Comparison of ENCODE assay signal across 9 mouse cellular contexts in the genomic region with DNA sequence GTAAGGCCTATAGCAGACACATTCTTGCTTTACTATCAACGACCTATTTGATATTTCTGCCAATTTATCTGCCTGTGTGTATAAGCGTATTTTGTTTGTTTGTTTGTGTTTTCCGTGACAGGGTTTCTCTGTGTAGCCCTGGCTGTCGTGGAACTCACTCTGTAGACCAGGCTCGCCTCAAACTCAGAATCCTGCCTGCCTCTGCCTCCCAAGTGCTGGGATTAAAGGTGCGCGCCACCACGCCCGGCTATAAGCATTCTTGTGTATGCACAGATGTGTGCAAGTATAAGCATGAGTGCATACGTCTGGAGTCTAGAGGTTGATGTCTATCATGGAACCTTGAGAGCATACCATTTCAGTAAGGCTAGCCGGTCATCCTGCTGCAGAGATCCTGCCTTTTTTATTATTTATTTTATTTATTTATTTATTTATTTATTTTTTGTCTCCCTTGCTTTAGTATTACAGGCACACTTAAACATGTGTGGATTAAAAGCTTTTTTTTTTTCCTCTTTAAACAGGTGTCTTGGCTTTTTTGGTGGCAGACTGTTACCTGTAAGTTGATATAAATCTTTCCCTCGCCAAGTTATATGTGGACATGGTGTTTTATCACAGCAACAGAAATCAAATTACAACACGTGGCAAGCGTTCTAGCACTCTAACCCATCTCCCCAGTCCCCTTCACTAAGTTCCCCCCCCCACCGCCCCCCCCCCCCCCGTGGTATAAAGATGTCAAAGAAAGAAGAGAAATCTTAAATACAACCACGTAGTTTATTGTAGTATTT. TPM values are rescaled to one million over a fixed set of nuclear protein-coding genes. Genes with fewer than 3 reads are reported as not detected.
A peak's percentile ranks its signal among the peaks of the same experiment; 100 is the strongest.
DNase-seq lines count a peak whose midpoint lies in the region; ATAC-seq and TF ChIP-seq lines count a peak whose summit lies in the region.
"Had no signal": no experiment of that assay in that cellular context is flagged by ENCODE, and none has a peak within 500 bp of the region (broad histone marks: within the 10 kb centered on the region; RNA-seq: fewer than 3 reads in every experiment).

No protein-coding gene starts in this region.

- TF ChIP-seq CTCF in cortical plate, adult 2 months (IDR thresholded peaks at IDR 0.05; ENCODE audit: extremely low read depth, insufficient read depth, low read length), result no peak

- peak overlapping the region; percentile 77 to 79; a peak in 3 of 4 replicates for H3K4me3 ChIP-seq in heart, embryonic 14.5 days (ENCODE audit: control insufficient read depth in 1 of 2, insufficient read depth in 1 of 2, low read depth in 1 of 2, low read length in 2 of 2)
- H3K4me3 ChIP-seq in cortical plate, adult 2 months (ENCODE audit: insufficient read depth, low read length), result peak overlapping the region; percentile 93; the same call in 1 of the 2 replicates
- peak overlapping the region; percentile 78 for H3K4me3 ChIP-seq in hindbrain, embryonic 14.5 days (replicated peaks; ENCODE audit: low read length)
- peak overlapping the region; percentile 76 for H3K4me3 ChIP-seq in midbrain, embryonic 14.5 days (replicated peaks; ENCODE audit: low read depth, low read length)

- DNase-seq in heart, postnatal 36 days, result no peak
- DNase-seq in hindbrain, embryonic 14.5 days (ENCODE audit: low spot score), result no peak
- peak; percentile 12 for DNase-seq in midbrain, embryonic 14.5 days
- DNase-seq in adipocyte (ENCODE audit: low spot score), result no peak
- DNase-seq in layer of hippocampus, postnatal 25 days (ENCODE audit: extremely low spot score in 1 of 2, low spot score in 1 of 2), result no peak
- no peak for DNase-seq in kidney, postnatal 25 days

- H3K27ac ChIP-seq in heart, embryonic 14.5 days (replicated peaks in 1 of 2; ENCODE audit: control insufficient read depth in 1 of 2, insufficient read depth in 1 of 2, low read depth in 2 of 2, low read length in 2 of 2), result peak overlapping the region in 1 of 2 experiments; percentile 94; a peak in 2 of 4 replicates
- no peak overlapping the region for H3K27ac ChIP-seq in cortical plate, adult 2 months (ENCODE audit: insufficient read depth, low read length)
- peak overlapping the region; percentile 96 for H3K27ac ChIP-seq in hindbrain, embryonic 14.5 days
- H3K27ac ChIP-seq in midbrain, embryonic 14.5 days (replicated peaks; ENCODE audit: low read depth, low read length), result 0 out of 2 replicates have a peak overlapping the region, but pooled peaks have one; percentile 95

- no peak for TF ChIP-seq POLR2A in cortical plate, adult 2 months (IDR thresholded peaks at IDR 0.05; ENCODE audit: extremely low read depth, insufficient read depth, low read length)

- WGBS in heart, embryonic 14.5 days, result 56% methylated on average over 17 of the region's 17 CpGs
- WGBS in hindbrain, embryonic 14.5 days, result 62% methylated on average over 16 of the region's 17 CpGs
- 59% methylated on average over 17 of the region's 17 CpGs for WGBS in midbrain, embryonic 14.5 days

- no peak for ATAC-seq in heart, embryonic 14.5 days (ENCODE audit: insufficient number of reproducible peaks, insufficient read depth, low FRiP score, low read depth)
- ATAC-seq in hindbrain, embryonic 14.5 days (ENCODE audit: low FRiP score), result no peak
- no peak for ATAC-seq in midbrain, embryonic 14.5 days (ENCODE audit: low FRiP score, low TSS enrichment)

- H3K4me1 ChIP-seq in heart, embryonic 14.5 days (ENCODE audit: control insufficient read depth in 2 of 2, insufficient read depth in 2 of 2, low read length in 2 of 2), result peaks cover 0 to 14% of the 10 kb centered on the region in 2 experiments; a peak in 3 of 4 replicates
- peaks cover 2% of the 10 kb centered on the region; the same call in 1 of the 2 replicates for H3K4me1 ChIP-seq in cortical plate, adult 2 months (ENCODE audit: control insufficient read depth, insufficient read depth, low read length)
- H3K4me1 ChIP-seq in hindbrain, embryonic 14.5 days (replicated peaks; ENCODE audit: control insufficient read depth, insufficient read depth, low read length), result peaks cover 17% of the 10 kb centered on the region
- peaks cover 18% of the 10 kb centered on the region; the same call in 1 of the 2 replicates for H3K4me1 ChIP-seq in midbrain, embryonic 14.5 days (ENCODE audit: control insufficient read depth, insufficient read depth, low read length)

- H3K27me3 ChIP-seq in heart, embryonic 14.5 days (ENCODE audit: control insufficient read depth, insufficient read depth, low read length), result no peaks in the 10 kb centered on the region
- H3K27me3 ChIP-seq in hindbrain, embryonic 14.5 days (ENCODE audit: control insufficient read depth, insufficient read depth, low read length), result no peaks in the 10 kb centered on the region
- H3K27me3 ChIP-seq in midbrain, embryonic 14.5 days (ENCODE audit: control insufficient read depth, insufficient read depth, low read length), result no peaks in the 10 kb centered on the region

- intact Hi-C loops in heart, postnatal 36 days (cut with DNase I), result loop anchor here (5.0 to 10.0 kb wide), 4 partner anchors 37 to 1975 kb away; a partner anchor contains a TSS

- H3K36me3 ChIP-seq in heart, embryonic 14.5 days (ENCODE audit: control insufficient read depth, insufficient read depth, low read length), result no peaks in the 10 kb centered on the region
- H3K36me3 ChIP-seq in hindbrain, embryonic 14.5 days (replicated peaks; ENCODE audit: control insufficient read depth, insufficient read depth), result no peaks in the 10 kb centered on the region
- no peaks in the 10 kb centered on the region for H3K36me3 ChIP-seq in midbrain, embryonic 14.5 days (ENCODE audit: control insufficient read depth, insufficient read depth, low read length)

- no peaks in the 10 kb centered on the region for H3K9me3 ChIP-seq in heart, embryonic 14.5 days (ENCODE audit: control insufficient read depth, low read length)
- no peaks in the 10 kb centered on the region for H3K9me3 ChIP-seq in hindbrain, embryonic 14.5 days (ENCODE audit: control insufficient read depth, low read length)
- H3K9me3 ChIP-seq in midbrain, embryonic 14.5 days (ENCODE audit: control insufficient read depth, low read length), result no peaks in the 10 kb centered on the region

- peak overlapping the region; percentile 89 for H3K9ac ChIP-seq in heart, embryonic 14.5 days (ENCODE audit: low read length)
- peak overlapping the region; percentile 85 for H3K9ac ChIP-seq in hindbrain, embryonic 14.5 days
- H3K9ac ChIP-seq in midbrain, embryonic 14.5 days (replicated peaks; ENCODE audit: low read length), result peak overlapping the region; percentile 78; the same call in 1 of the 2 replicates

- H3K4me2 ChIP-seq in heart, embryonic 14.5 days (ENCODE audit: low read length), result peak overlapping the region; percentile 93
- H3K4me2 ChIP-seq in hindbrain, embryonic 14.5 days (replicated peaks), result peak overlapping the region; percentile 77
- H3K4me2 ChIP-seq in midbrain, embryonic 14.5 days (ENCODE audit: low read length), result peak overlapping the region; percentile 81

RNA-seq across cellular contexts. Expression of a gene that starts 1.0 kb away (rescaled TPM):
- 16.7 and 17.1 TPM in 2 replicates for polyA plus RNA-seq in heart, embryonic 14.5 days (2014; fragmentation: Nextera tagmentation; extraction: Ambion mirVana)
- total RNA-seq in heart, postnatal 36 days (2021), result 10 to 100 TPM; 14.6 to 18.0 TPM
- 33.7 and 35.8 TPM in 2 replicates for polyA plus RNA-seq in cortical plate, adult 2 months (2012; rRNA removed)
- polyA plus RNA-seq in hindbrain, embryonic 14.5 days (2014; fragmentation: Nextera tagmentation; extraction: Ambion mirVana), result 25.7 and 31.6 TPM in 2 replicates
- polyA plus RNA-seq in midbrain, embryonic 14.5 days (2014; fragmentation: Nextera tagmentation; extraction: Ambion mirVana), result 28.5 and 29.8 TPM in 2 replicates
- 10 to 100 TPM; 39.7 to 48.8 TPM for total RNA-seq in layer of hippocampus, postnatal 25 days (2021)

RNA-seq across cellular contexts. Expression of a gene that starts 8.7 kb away (rescaled TPM):
- polyA plus RNA-seq in heart, embryonic 14.5 days (2014; fragmentation: Nextera tagmentation; extraction: Ambion mirVana), result 39.0 and 39.4 TPM in 2 replicates
- total RNA-seq in heart, postnatal 36 days (2021), result 10 to 100 TPM; 40.4 to 41.6 TPM
- polyA plus RNA-seq in cortical plate, adult 2 months (2012; rRNA removed), result 47.5 and 51.1 TPM in 2 replicates
- polyA plus RNA-seq in hindbrain, embryonic 14.5 days (2014; fragmentation: Nextera tagmentation; extraction: Ambion mirVana), result 22.2 and 22.6 TPM in 2 replicates
- 18.8 and 24.4 TPM in 2 replicates for polyA plus RNA-seq in midbrain, embryonic 14.5 days (2014; fragmentation: Nextera tagmentation; extraction: Ambion mirVana)
- total RNA-seq in layer of hippocampus, postnatal 25 days (2021), result 10 to 100 TPM; 60.8 to 64.6 TPM

RNA-seq across cellular contexts. Expression of a gene that starts 45.0 kb away (rescaled TPM):
- not detected in 2 replicates for polyA plus RNA-seq in heart, embryonic 14.5 days (2014; fragmentation: Nextera tagmentation; extraction: Ambion mirVana)
- not detected for total RNA-seq in heart, postnatal 36 days (2021)
- 0.71 and 1.1 TPM in 2 replicates for polyA plus RNA-seq in cortical plate, adult 2 months (2012; rRNA removed)
- polyA plus RNA-seq in hindbrain, embryonic 14.5 days (2014; fragmentation: Nextera tagmentation; extraction: Ambion mirVana), result 0.68 TPM in 1 of 2 replicates, not detected in the other
- not detected in 2 replicates for polyA plus RNA-seq in midbrain, embryonic 14.5 days (2014; fragmentation: Nextera tagmentation; extraction: Ambion mirVana)
- total RNA-seq in layer of hippocampus, postnatal 25 days (2021), result 1 to 10 TPM in 1 of 2 experiments, under 1 TPM in 1; 0.59 to 1.2 TPM

RNA-seq across cellular contexts. Expression of a gene that starts 59.5 kb away (rescaled TPM):
- not detected in 2 replicates for polyA plus RNA-seq in heart, embryonic 14.5 days (2014; fragmentation: Nextera tagmentation; extraction: Ambion mirVana)
- total RNA-seq in heart, postnatal 36 days (2021), result not detected
- polyA plus RNA-seq in cortical plate, adult 2 months (2012; rRNA removed), result not detected in 2 replicates
- not detected in 2 replicates for polyA plus RNA-seq in hindbrain, embryonic 14.5 days (2014; fragmentation: Nextera tagmentation; extraction: Ambion mirVana)
- polyA plus RNA-seq in midbrain, embryonic 14.5 days (2014; fragmentation: Nextera tagmentation; extraction: Ambion mirVana), result not detected in 2 replicates
- total RNA-seq in layer of hippocampus, postnatal 25 days (2021), result not detected
- total RNA-seq: gastrocnemius, postnatal 36 days had no signal
